Mouse (Mus musculus): ENCODE measurements around the gene Hmgb1.
A peak's percentile ranks its signal among the peaks of the same experiment; 100 is the strongest.

- TF ChIP-seq CTCF (IDR thresholded peaks at IDR 0.05; ENCODE audit: extremely low read depth, insufficient read depth, low read length) (no peak), POLR2A (IDR thresholded peaks at IDR 0.05; ENCODE audit: extremely low read depth, insufficient read depth, low read length) (peak; percentile 45; the same call in 1 of the 2 replicates)
Observed at GRCm38 (mm10) chr5:149143766-149144375, 40.4 kb downstream of the Hmgb1 start.
